16 mouse cellular contexts compared by ENCODE assay signal in the genomic region with DNA sequence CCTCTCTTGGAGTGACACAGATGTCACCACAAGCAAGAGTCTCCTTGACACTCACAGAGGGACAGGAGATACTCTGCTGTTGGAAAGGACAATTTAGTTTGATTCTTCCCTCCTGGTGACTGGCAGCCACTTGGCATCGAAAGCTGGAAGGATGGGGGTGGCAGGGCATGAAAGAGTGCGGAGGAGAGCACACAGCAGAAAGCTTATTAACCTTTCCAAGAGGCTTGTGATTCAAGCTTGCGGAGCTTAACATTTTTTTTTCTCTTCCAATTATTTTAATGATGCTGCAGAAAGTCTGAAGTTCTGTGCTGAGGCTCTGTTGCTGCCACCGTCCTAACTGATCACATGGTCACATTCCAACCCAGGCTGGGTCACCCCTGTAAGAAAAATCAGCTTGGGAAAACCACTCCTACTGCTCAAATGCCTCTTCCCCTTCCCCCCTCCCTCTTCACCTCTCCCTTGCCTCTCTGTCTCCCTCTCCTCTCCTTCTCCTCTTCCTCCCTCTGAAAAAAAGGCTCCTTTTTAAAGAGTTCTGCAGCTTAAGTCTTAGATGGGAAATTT. TPM values are rescaled to one million over a fixed set of nuclear protein-coding genes. Genes with fewer than 3 reads are reported as not detected.
DNase-seq lines count a peak whose midpoint lies in the region; ATAC-seq and TF ChIP-seq lines count a peak whose summit lies in the region.
"Had no signal": no experiment of that assay in that cellular context is flagged by ENCODE, and none has a peak within 500 bp of the region (broad histone marks: within the 10 kb centered on the region; RNA-seq: fewer than 3 reads in every experiment).

No protein-coding gene starts in this region.

- no peaks in the 10 kb centered on the region for H3K27me3 ChIP-seq in forebrain, embryonic 14.5 days (replicated peaks; ENCODE audit: control insufficient read depth, insufficient read depth, low read length)
- H3K27me3 ChIP-seq in forebrain, postnatal 0 days (ENCODE audit: insufficient read depth, low read length) = no peaks in the 10 kb centered on the region
- no peaks in the 10 kb centered on the region for H3K27me3 ChIP-seq in lung, embryonic 14.5 days (ENCODE audit: insufficient read depth, low read length)
- H3K27me3 ChIP-seq in embryonic facial prominence, embryonic 11.5 days (ENCODE audit: control insufficient read depth, insufficient read depth, low read length) = no peaks in the 10 kb centered on the region
- H3K27me3 ChIP-seq in stomach, postnatal 0 days (ENCODE audit: control insufficient read depth, insufficient read depth, low read length) = no peaks in the 10 kb centered on the region
- H3K27me3 ChIP-seq: midbrain, embryonic 13.5 days had no signal

- no peaks in the 10 kb centered on the region for H3K9me3 ChIP-seq in forebrain, embryonic 14.5 days (replicated peaks; ENCODE audit: control insufficient read depth, low read length)
- H3K9me3 ChIP-seq in forebrain, postnatal 0 days (ENCODE audit: low read length) = no peaks in the 10 kb centered on the region
- no peaks in the 10 kb centered on the region for H3K9me3 ChIP-seq in lung, embryonic 14.5 days (ENCODE audit: low read depth, low read length)
- no peaks in the 10 kb centered on the region for H3K9me3 ChIP-seq in embryonic facial prominence, embryonic 11.5 days (replicated peaks; ENCODE audit: control insufficient read depth, low read length)
- no peaks in the 10 kb centered on the region for H3K9me3 ChIP-seq in stomach, postnatal 0 days (ENCODE audit: control insufficient read depth, low read length)
- H3K9me3 ChIP-seq: midbrain, embryonic 13.5 days had no signal

- TF ChIP-seq EP300 in stomach, postnatal 0 days (optimal IDR thresholded peaks at IDR 0.05) = no peak

- H3K4me1 ChIP-seq in forebrain, embryonic 14.5 days (ENCODE audit: control insufficient read depth, insufficient read depth, low read length) = no peaks in the 10 kb centered on the region
- no peaks in the 10 kb centered on the region for H3K4me1 ChIP-seq in forebrain, postnatal 0 days (ENCODE audit: insufficient read depth)
- H3K4me1 ChIP-seq in lung, embryonic 14.5 days (ENCODE audit: insufficient read depth) = no peaks in the 10 kb centered on the region
- no peaks in the 10 kb centered on the region for H3K4me1 ChIP-seq in embryonic facial prominence, embryonic 11.5 days (ENCODE audit: control insufficient read depth, insufficient read depth, low read length)
- H3K4me1 ChIP-seq in stomach, postnatal 0 days (replicated peaks; ENCODE audit: control insufficient read depth, insufficient read depth) = no peaks in the 10 kb centered on the region
- H3K4me1 ChIP-seq: midbrain, embryonic 13.5 days had no signal

- no peak overlapping the region for H3K27ac ChIP-seq in forebrain, embryonic 14.5 days (ENCODE audit: low read depth, low read length)
- H3K27ac ChIP-seq in forebrain, postnatal 0 days (ENCODE audit: low read depth, low read length) = no peak overlapping the region
- no peak overlapping the region for H3K27ac ChIP-seq in lung, embryonic 14.5 days (ENCODE audit: low read depth)
- no peak overlapping the region for H3K27ac ChIP-seq in embryonic facial prominence, embryonic 11.5 days (replicated peaks; ENCODE audit: low read depth, low read length)
- no peak overlapping the region for H3K27ac ChIP-seq in stomach, postnatal 0 days (replicated peaks)
- H3K27ac ChIP-seq: hindbrain, postnatal 0 days; macrophage; midbrain, embryonic 13.5 days had no signal

- DNase-seq in forebrain, embryonic 14.5 days (ENCODE audit: low spot score) = peak; percentile 13
- DNase-seq in forebrain, postnatal 0 days = no peak
- peak; percentile 14 for DNase-seq in lung, embryonic 14.5 days
- DNase-seq in lung, postnatal 4 days = no peak
- DNase-seq in embryonic facial prominence, embryonic 11.5 days (ENCODE audit: low spot score) = peak; percentile 28
- DNase-seq in kidney, postnatal 36 days = peak; percentile 19 to 23
- no peak for DNase-seq in stomach, postnatal 0 days (ENCODE audit: low spot score)
- DNase-seq in thymus, postnatal 4 days = no peak
- DNase-seq: B cell, adult 2 months; cerebellum, adult 18-20 months; heart, postnatal 36 days; lung, adult 18-20 months; right cerebral cortex, postnatal 4 days had no signal

- ATAC-seq in forebrain, embryonic 14.5 days = no peak
- no peak for ATAC-seq in forebrain, postnatal 0 days
- 0 out of 2 replicates have a peak, but pooled peaks have one; percentile 66 for ATAC-seq in lung, embryonic 14.5 days (ENCODE audit: insufficient read depth)
- no peak for ATAC-seq in embryonic facial prominence, embryonic 11.5 days (replicated peaks; ENCODE audit: insufficient number of reproducible peaks, low FRiP score, low TSS enrichment, low read depth)
- ATAC-seq in stomach, postnatal 0 days (ENCODE audit: low FRiP score, low TSS enrichment) = no peak
- ATAC-seq: hindbrain, postnatal 0 days; midbrain, embryonic 13.5 days had no signal

- H3K36me3 ChIP-seq in forebrain, embryonic 14.5 days (ENCODE audit: control insufficient read depth, insufficient read depth, low read length) = no peaks in the 10 kb centered on the region
- no peaks in the 10 kb centered on the region for H3K36me3 ChIP-seq in forebrain, postnatal 0 days (ENCODE audit: insufficient read depth)
- H3K36me3 ChIP-seq in lung, embryonic 14.5 days (ENCODE audit: insufficient read depth) = no peaks in the 10 kb centered on the region
- no peaks in the 10 kb centered on the region for H3K36me3 ChIP-seq in embryonic facial prominence, embryonic 11.5 days (replicated peaks; ENCODE audit: control insufficient read depth, insufficient read depth, low read depth, low read length)
- no peaks in the 10 kb centered on the region for H3K36me3 ChIP-seq in stomach, postnatal 0 days (ENCODE audit: control insufficient read depth, insufficient read depth, low read length)
- H3K36me3 ChIP-seq: midbrain, embryonic 13.5 days had no signal

- TF ChIP-seq CTCF in forebrain, postnatal 0 days (IDR thresholded peaks at IDR 0.05; ENCODE audit: low read depth) = no peak
- no peak for TF ChIP-seq CTCF in lung, embryonic 14.5 days (IDR thresholded peaks at IDR 0.05; ENCODE audit: low read depth)
- TF ChIP-seq CTCF in stomach, postnatal 0 days (IDR thresholded peaks at IDR 0.05; ENCODE audit: low read depth) = no peak

- no peak overlapping the region for H3K9ac ChIP-seq in forebrain, embryonic 14.5 days (ENCODE audit: low read length)
- H3K9ac ChIP-seq in forebrain, postnatal 0 days = no peak overlapping the region
- no peak overlapping the region for H3K9ac ChIP-seq in lung, embryonic 14.5 days
- no peak overlapping the region for H3K9ac ChIP-seq in embryonic facial prominence, embryonic 11.5 days (replicated peaks; ENCODE audit: low read length)
- no peak overlapping the region for H3K9ac ChIP-seq in stomach, postnatal 0 days (ENCODE audit: low read length)
- H3K9ac ChIP-seq: midbrain, embryonic 13.5 days had no signal

- WGBS in forebrain, embryonic 14.5 days = 23% methylated on average over 4 of the region's 4 CpGs
- WGBS in forebrain, postnatal 0 days = 19% methylated on average over 4 of the region's 4 CpGs
- 40% methylated on average over 4 of the region's 4 CpGs for WGBS in lung, embryonic 14.5 days
- WGBS in embryonic facial prominence, embryonic 11.5 days = 47% methylated on average over 4 of the region's 4 CpGs
- whole genome bisulfite sequencing in stomach, postnatal 0 days = 46% methylated on average over 4 of the region's 4 CpGs

- H3K4me2 ChIP-seq in forebrain, embryonic 14.5 days (ENCODE audit: low read length) = no peak overlapping the region
- H3K4me2 ChIP-seq in forebrain, postnatal 0 days (ENCODE audit: low read depth) = no peak overlapping the region
- H3K4me2 ChIP-seq in lung, embryonic 14.5 days = no peak overlapping the region
- no peak overlapping the region for H3K4me2 ChIP-seq in embryonic facial prominence, embryonic 11.5 days (ENCODE audit: low read depth, low read length)
- H3K4me2 ChIP-seq in stomach, postnatal 0 days (replicated peaks; ENCODE audit: low read depth) = no peak overlapping the region
- H3K4me2 ChIP-seq: midbrain, embryonic 13.5 days had no signal

- H3K4me3 ChIP-seq in forebrain, embryonic 14.5 days (ENCODE audit: low read depth, low read length) = no peak overlapping the region
- H3K4me3 ChIP-seq in forebrain, postnatal 0 days (ENCODE audit: low read depth, low read length) = no peak overlapping the region
- H3K4me3 ChIP-seq in lung, embryonic 14.5 days (ENCODE audit: low read depth, low read length) = no peak overlapping the region
- H3K4me3 ChIP-seq in embryonic facial prominence, embryonic 11.5 days (ENCODE audit: low read depth, low read length) = no peak overlapping the region
- no peak overlapping the region for H3K4me3 ChIP-seq in stomach, postnatal 0 days (ENCODE audit: low read depth, low read length)
- H3K4me3 ChIP-seq: midbrain, embryonic 13.5 days had no signal

RNA-seq across cellular contexts. Expression of a gene that starts 26.3 kb away (rescaled TPM):
- polyA plus RNA-seq in forebrain, embryonic 14.5 days (2014; fragmentation: Nextera tagmentation; extraction: Ambion mirVana) = 0.88 and 1.2 TPM in 2 replicates
- total RNA-seq in forebrain, postnatal 0 days (2014; rRNA removed) = 2.1 and 2.9 TPM in 2 replicates
- 2.0 and 2.9 TPM in 2 replicates for polyA plus RNA-seq in forebrain, postnatal 0 days (2015; fragmentation: Nextera tagmentation; extraction: Ambion mirVana)
- polyA plus RNA-seq in lung, embryonic 14.5 days (2014; fragmentation: Nextera tagmentation; extraction: Ambion mirVana) = 3.2 TPM in 2 replicates
- 4.5 and 5.1 TPM in 2 replicates for polyA plus RNA-seq in embryonic facial prominence, embryonic 11.5 days (2014; fragmentation: Nextera tagmentation; extraction: Ambion mirVana)
- 29.4 and 31.2 TPM in 2 replicates for polyA plus RNA-seq in stomach, postnatal 0 days (2015; fragmentation: Nextera tagmentation; extraction: Ambion mirVana)

Comparison
In these comparisons a context has a peak if more than half of its experiments do, and no peak if none do; other contexts are left out.
1. DNase-seq: peak in forebrain, embryonic 14.5 days (single experiment), lung, embryonic 14.5 days (single experiment), embryonic facial prominence, embryonic 11.5 days (single experiment) and kidney, postnatal 36 days (2 of 2); none in forebrain, postnatal 0 days (single experiment), lung, postnatal 4 days (0 of 2), stomach, postnatal 0 days (single experiment) and thymus, postnatal 4 days (single experiment).